Mouse (Mus musculus): ENCODE results near the gene Fpgt.

DNA sequence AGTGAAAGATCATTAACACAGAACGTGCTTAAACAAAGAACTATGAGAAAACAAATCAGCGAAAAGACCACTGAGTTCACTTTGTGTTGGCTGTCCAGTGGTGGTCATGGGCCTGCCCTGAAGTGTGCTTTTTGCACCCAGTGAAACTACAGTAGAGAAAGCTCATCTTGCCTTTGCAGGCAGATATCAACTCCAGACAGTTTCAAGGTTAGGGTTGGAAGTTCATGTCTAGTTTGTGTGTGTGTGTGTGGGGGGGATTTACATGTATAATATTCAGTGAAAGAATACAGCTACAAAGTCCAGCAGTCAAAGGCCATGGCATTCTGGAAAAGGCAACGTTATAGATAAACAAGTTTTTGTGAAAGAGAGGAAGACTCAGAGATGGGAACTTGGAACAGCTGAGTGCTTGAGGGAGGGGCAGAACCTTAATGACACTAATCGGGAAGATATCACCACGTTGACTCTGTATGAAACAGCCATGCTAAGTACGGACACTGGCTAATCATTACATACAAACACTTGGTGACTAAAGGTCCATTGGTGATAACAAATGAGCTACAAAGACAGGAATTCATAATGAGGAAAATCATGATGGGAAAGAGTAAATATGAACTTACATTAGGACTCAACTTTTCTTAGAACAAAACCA, 34.3 kb downstream of the Fpgt start:
- TF ChIP-seq CTCF (IDR thresholded peaks at IDR 0.05; ENCODE audit: low read depth, low read length) (no peak), POLR2A (IDR thresholded peaks at IDR 0.05; ENCODE audit: insufficient read depth, low read length) (no peak), EP300 (IDR thresholded peaks at IDR 0.05; ENCODE audit: insufficient read depth, low read depth, low read length) (no peak)
